Mouse (Mus musculus) heart, embryonic 11.5 days (tissue): ENCODE data around the gene Zmym4. TPM values are rescaled to one million over a fixed set of nuclear protein-coding genes. Genes with fewer than 3 reads are reported as not detected.
"Not testable (repeated sequence)": the region's sequence is repeated elsewhere in the genome, so short reads cannot be mapped to it uniquely, and the experiment has no call there.

Source experiments
- ATAC-seq: fragments of 200-750 bp; cut with Nextera tagmentation; replicated peaks from 2 replicates; pipeline ENCODE4 v1.8.0; 2017; ENCODE audit warnings: moderate library complexity; ENCODE audit not compliant: insufficient number of reproducible peaks, low FRiP score, low TSS enrichment
- H3K27ac ChIP-seq: fragments of 300-500 bp; sonication (generic); 2 replicates; pipeline ENCODE4 v1.5.1; 2014; ENCODE audit warnings: mild to moderate bottlenecking, low read depth, low read length
- H3K27me3 ChIP-seq: fragments of 300-500 bp; sonication (generic); 2 replicates; pipeline ENCODE4 v1.6.1; 2014; ENCODE audit warnings: mild to moderate bottlenecking, low read length, mixed read lengths; ENCODE audit not compliant: control insufficient read depth, insufficient read depth
- H3K36me3 ChIP-seq: fragments of 300-500 bp; sonication (generic); 2 replicates; pipeline ENCODE4 v1.6.1; 2014; ENCODE audit warnings: mild to moderate bottlenecking, low read length, moderate library complexity, mixed read lengths; ENCODE audit not compliant: control insufficient read depth, insufficient read depth
- H3K4me1 ChIP-seq: fragments of 300-500 bp; sonication (generic); 2 replicates; pipeline ENCODE4 v1.6.1; 2014; ENCODE audit warnings: low read length; ENCODE audit not compliant: control insufficient read depth, insufficient read depth
- H3K4me2 ChIP-seq: fragments of 300-500 bp; sonication (generic); 2 replicates; pipeline ENCODE4 v1.6.1; 2014; ENCODE audit warnings: mild to moderate bottlenecking, moderate library complexity
- H3K4me3 ChIP-seq: fragments of 300-500 bp; sonication (generic); 2 replicates; pipeline ENCODE4 v1.5.1; 2014; ENCODE audit warnings: low read depth, low read length
- H3K9ac ChIP-seq: fragments of 300-500 bp; sonication (generic); 2 replicates; pipeline ENCODE4 v1.6.1; 2014; ENCODE audit warnings: mild to moderate bottlenecking, low read depth, low read length, moderate library complexity
- H3K9me3 ChIP-seq: fragments of 300-500 bp; sonication (generic); replicated peaks from 2 replicates; pipeline ENCODE4 v1.6.1; 2016; ENCODE audit warnings: low read length; ENCODE audit not compliant: control insufficient read depth
- WGBS: fragments of 180-500 bp; shearing (Covaris S2); extraction: QIAGEN DNeasy Blood & Tissue Kit; methylation state at CpG from one replicate; pipeline ENCODE4 v1.1.7; 2014; ENCODE audit not compliant: insufficient replicate concordance; 5-methylcytosine and 5-hydroxymethylcytosine counted together
- polyA plus RNA-seq: library from polyadenylated mRNA; unstranded; fragments of >200 nt; fragmentation: Nextera tagmentation; extraction: Ambion mirVana; gene quantifications from 2 replicates; pipeline ENCODE4 v1.2.1, GENCODE M21; 2014

Zmym4 gene
- polyA plus RNA-seq, 1 experiment from 2014 or later, result 16.1 TPM

DNA sequence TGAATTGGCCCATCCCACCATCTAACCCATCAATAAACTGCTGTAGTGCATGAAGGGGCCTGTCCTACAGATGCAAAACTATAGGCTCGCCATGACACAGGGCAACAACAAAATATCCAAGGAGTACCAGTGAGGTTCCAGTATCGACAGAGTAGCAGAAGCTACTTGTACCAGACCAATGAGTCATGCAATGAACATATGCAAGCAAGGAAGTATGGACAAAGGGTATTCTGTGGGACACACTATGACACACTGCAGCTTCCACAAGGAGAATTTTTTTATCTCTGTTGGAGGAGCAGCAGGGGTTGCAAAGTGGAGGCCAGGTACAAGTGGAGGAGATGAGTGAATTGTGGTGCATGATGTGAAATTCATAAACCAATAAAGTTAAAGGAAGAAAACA, 9.7 kb downstream of the Zmym4 start:
- no peak for ATAC-seq
- Histone ChIP-seq H3K27ac (no peak overlapping the region), H3K4me3 (no peak overlapping the region), H3K9me3 (no peaks in the 10 kb centered on the region), H3K27me3 (no peaks in the 10 kb centered on the region), H3K9ac (no peak overlapping the region), H3K4me1 (peaks cover 17% of the 10 kb centered on the region), H3K36me3 (no peaks in the 10 kb centered on the region), H3K4me2 (no peak overlapping the region)
- 84% methylated on average over 2 of the region's 2 CpGs for WGBS

- WGBS, result 61% methylated on average over 3 of the region's 3 CpGs
- H3K9me3 ChIP-seq, result no peaks in the 10 kb centered on the region
- no peak overlapping the region for H3K4me2 ChIP-seq
- no peak overlapping the region for H3K27ac ChIP-seq
- ATAC-seq, result peak; percentile 52; the same call in 1 of the 2 replicates
- no peaks in the 10 kb centered on the region for H3K36me3 ChIP-seq
- no peaks in the 10 kb centered on the region for H3K27me3 ChIP-seq
- H3K9ac ChIP-seq, result no peak overlapping the region
- no peak overlapping the region for H3K4me3 ChIP-seq
- H3K4me1 ChIP-seq, result peaks cover 17% of the 10 kb centered on the region
Measured at GRCm38 (mm10) chr4:126957434-126957833, 10.5 kb downstream of the Zmym4 start.

DNA sequence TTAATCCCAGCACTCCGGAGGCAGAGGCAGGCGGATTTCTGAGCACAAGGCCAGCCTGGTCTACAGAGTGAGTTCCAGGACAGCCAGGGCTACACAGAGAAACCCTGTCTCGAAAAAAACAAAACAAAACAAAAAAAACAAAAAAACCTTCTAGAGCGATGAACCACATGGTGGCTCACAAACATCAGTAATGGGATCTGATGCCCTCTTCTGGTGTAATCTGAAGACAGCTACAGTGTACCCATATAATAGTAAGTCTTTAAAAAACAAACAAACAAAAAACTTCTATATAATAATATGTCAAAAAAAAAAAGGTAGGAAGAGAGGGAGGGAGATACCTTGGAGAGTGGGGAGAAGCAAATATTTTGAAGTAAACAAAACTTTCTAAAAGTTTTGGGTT, 17.1 kb downstream of the Zmym4 start:
- H3K4me3 ChIP-seq, H3K9me3 ChIP-seq, ATAC-seq, H3K4me1 ChIP-seq, H3K4me2 ChIP-seq, H3K27me3 ChIP-seq, H3K27ac ChIP-seq, H3K36me3 ChIP-seq, H3K9ac ChIP-seq: not testable (repeated sequence)
- WGBS, result 92% methylated on average over 4 of the region's 4 CpGs

GRCm38 (mm10) chr4:126943421-126943820, 24.5 kb downstream of the Zmym4 start:
- WGBS, result 96% methylated on average over 3 of the region's 3 CpGs
- ATAC-seq, result no peak
- no peak overlapping the region for H3K4me2 ChIP-seq
- H3K9ac ChIP-seq, result no peak overlapping the region
- no peaks in the 10 kb centered on the region for H3K9me3 ChIP-seq
- no peaks in the 10 kb centered on the region for H3K27me3 ChIP-seq
- no peak overlapping the region for H3K27ac ChIP-seq
- H3K36me3 ChIP-seq, result peaks cover 4% of the 10 kb centered on the region; the same call in 1 of the 2 replicates
- no peak overlapping the region for H3K4me3 ChIP-seq
- no peaks in the 10 kb centered on the region for H3K4me1 ChIP-seq

- no peak overlapping the region for H3K4me3 ChIP-seq
- WGBS, result 91% methylated on average over 3 of the region's 3 CpGs
- no peak overlapping the region for H3K27ac ChIP-seq
- no peak overlapping the region for H3K4me2 ChIP-seq
- no peaks in the 10 kb centered on the region for H3K4me1 ChIP-seq
- no peak for ATAC-seq
- no peaks in the 10 kb centered on the region for H3K9me3 ChIP-seq
- no peak overlapping the region for H3K9ac ChIP-seq
- H3K36me3 ChIP-seq, result peaks cover 4% of the 10 kb centered on the region; the same call in 1 of the 2 replicates
- no peaks in the 10 kb centered on the region for H3K27me3 ChIP-seq
Measured at GRCm38 (mm10) chr4:126942846-126943245, 25.1 kb downstream of the Zmym4 start.

GRCm38 (mm10) chr4:126927701-126928100, 40.2 kb downstream of the Zmym4 start:
- Histone ChIP-seq H3K27me3 (no peaks in the 10 kb centered on the region), H3K4me3 (no peak overlapping the region), H3K9ac (no peak overlapping the region), H3K36me3 (peaks cover 4% of the 10 kb centered on the region; the same call in 1 of the 2 replicates), H3K27ac (no peak overlapping the region), H3K4me1 (no peaks in the 10 kb centered on the region), H3K4me2 (no peak overlapping the region), H3K9me3 (no peaks in the 10 kb centered on the region)
- 74% methylated on average over 1 of the region's 1 CpGs for WGBS
- no peak for ATAC-seq

GRCm38 (mm10) chr4:126889879-126890278, 78.1 kb downstream of the Zmym4 start:
- WGBS, result 90% methylated on average over 8 of the region's 8 CpGs
- ATAC-seq, result no peak
- Histone ChIP-seq H3K4me3 (no peak overlapping the region), H3K27me3 (no peaks in the 10 kb centered on the region), H3K4me2 (no peak overlapping the region), H3K9me3 (no peaks in the 10 kb centered on the region), H3K36me3 (peaks cover 24% of the 10 kb centered on the region), H3K9ac (no peak overlapping the region), H3K4me1 (no peaks in the 10 kb centered on the region), H3K27ac (no peak overlapping the region)

DNA sequence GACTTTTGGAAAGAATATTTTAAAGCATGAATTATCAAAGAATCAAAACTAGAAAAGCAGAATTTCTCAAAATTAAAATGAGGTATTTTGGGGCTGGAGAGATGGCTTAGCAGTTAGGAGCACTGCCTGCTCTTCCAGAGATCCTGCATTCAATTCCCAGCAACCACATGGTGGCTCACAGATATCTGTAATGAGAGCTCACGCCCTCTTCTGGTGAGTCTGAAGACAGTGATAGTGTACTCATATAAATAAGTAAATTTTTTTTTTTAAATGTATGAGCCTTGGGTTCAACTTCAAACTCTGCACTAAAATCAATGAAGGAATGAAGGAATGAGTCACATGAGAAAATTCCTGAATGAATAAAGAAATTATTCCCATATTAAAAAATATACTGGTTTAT, 82.0 kb downstream of the Zmym4 start:
- H3K4me1 ChIP-seq, result no peaks in the 10 kb centered on the region
- H3K27ac ChIP-seq, result no peak overlapping the region
- WGBS, result 71% methylated on average over 1 of the region's 1 CpGs
- H3K36me3 ChIP-seq, result peaks cover 26% of the 10 kb centered on the region
- H3K4me3 ChIP-seq, result no peak overlapping the region
- no peaks in the 10 kb centered on the region for H3K9me3 ChIP-seq
- H3K4me2 ChIP-seq, result no peak overlapping the region
- ATAC-seq, result no peak
- no peaks in the 10 kb centered on the region for H3K27me3 ChIP-seq
- no peak overlapping the region for H3K9ac ChIP-seq

DNA sequence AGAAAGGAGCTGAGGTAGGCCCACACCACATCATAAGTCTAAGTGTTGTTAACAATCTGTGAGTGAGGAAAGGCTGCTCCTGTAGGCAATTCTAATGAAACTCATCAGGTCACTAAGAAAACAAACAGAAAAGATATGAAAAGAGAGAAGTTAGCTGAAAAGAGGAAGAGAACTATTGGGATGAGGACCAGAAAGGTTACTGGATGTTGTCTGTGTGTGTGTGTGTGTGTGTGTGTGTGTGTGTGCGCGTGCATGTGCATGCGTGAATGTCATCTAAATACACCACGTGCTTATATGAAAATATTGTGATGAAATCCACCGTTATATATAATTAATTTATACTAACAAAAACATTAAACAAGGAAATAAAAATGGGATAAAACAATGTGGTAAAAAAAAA, 84.3 kb downstream of the Zmym4 start:
- H3K27me3 ChIP-seq, result no peaks in the 10 kb centered on the region
- no peak overlapping the region for H3K4me2 ChIP-seq
- no peak overlapping the region for H3K9ac ChIP-seq
- H3K4me3 ChIP-seq, result no peak overlapping the region
- H3K9me3 ChIP-seq, result no peaks in the 10 kb centered on the region
- H3K4me1 ChIP-seq, result no peaks in the 10 kb centered on the region
- no peak for ATAC-seq
- WGBS, result 89% methylated on average over 5 of the region's 5 CpGs
- H3K36me3 ChIP-seq, result peaks cover 19% of the 10 kb centered on the region
- H3K27ac ChIP-seq, result no peak overlapping the region
